Mouse (Mus musculus) WW6 (cell line): ENCODE results near the gene Bbs12.

ENCODE experiments used
- DNase-seq: peaks from one replicate; pipeline ENCODE4 v3.0.0-alpha.2; 2013; ENCODE audit warnings: low read depth, low spot score

Bbs12 gene

DNA sequence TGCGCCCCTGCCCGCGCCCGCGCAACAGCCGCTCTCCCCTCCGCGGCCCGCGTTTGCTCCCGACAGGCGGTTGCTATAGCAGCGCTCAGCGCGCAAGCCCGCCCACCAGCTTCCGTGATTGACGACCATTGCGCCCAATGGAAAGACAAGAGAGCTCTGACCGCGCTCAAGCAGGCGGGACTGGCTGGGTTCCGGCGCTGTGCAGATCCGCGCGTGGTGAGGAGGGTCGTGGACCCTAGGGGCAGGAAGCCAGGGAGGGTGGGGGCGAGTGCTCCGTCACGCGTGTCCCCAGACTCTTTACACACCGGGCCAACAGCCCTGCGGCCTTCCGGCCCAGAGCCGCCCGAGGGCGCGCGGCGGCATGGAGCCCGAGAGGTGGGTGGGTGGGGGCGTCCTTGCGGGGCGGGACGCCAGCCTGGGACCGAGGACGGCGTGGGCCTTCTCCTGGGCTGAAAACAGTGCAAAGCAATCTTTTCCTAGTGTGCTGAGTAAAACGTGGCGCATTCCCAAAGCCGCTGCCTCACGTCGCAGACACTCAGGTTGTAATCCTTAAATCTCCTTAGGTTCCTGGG lies at the start of gene Bbs12, which contains the start of gene Cetn4:
Gene Bbs12 (plus strand): TSS at position 185 of the 572 bp plus-strand sequence.
Gene Cetn4 (minus strand): TSS at position 339 of the 572 bp plus-strand sequence.
- DNase-seq: peak; percentile 77

DNA sequence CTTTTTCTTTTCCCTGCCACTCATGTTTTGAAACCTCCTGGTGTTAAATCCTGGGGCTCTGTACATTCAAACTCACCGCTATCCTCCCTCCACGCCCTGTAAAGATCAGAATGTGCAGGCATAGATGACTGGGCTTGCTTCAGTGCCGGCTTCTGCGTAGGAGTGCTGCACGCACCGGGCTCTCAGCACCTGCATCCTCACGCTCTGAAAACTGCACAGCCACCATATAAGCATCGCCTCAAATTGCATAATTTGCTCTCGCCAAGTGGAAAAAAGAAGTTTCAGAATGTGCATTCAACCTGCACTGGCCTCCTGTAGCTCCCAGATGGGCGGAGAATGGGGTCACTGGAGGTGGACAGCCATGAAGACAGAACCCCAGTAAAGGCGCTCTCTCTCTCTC lies 44.0 kb upstream of the Bbs12 start:
- DNase-seq: no peak

DNA sequence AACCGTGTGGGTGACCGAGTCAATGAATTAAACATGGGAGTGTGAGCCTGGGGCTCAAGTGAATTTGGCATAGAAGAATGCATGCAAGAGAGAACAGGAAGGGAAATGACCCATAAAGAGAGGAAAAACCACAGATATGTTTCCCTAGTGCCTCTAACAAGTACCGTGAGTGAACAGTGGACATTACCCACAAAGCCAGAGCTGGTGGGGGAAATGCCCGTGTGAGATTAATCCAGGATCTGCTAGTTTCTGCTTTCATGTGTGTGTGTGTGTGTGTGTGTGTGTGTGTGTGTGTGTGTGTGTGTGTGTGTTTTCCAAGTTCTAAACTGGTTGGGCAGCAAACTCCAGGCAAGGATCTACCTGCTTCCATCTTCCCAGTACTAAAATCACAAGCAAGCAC lies 42.4 kb upstream of the Bbs12 start:
- DNase-seq: no peak

DNA sequence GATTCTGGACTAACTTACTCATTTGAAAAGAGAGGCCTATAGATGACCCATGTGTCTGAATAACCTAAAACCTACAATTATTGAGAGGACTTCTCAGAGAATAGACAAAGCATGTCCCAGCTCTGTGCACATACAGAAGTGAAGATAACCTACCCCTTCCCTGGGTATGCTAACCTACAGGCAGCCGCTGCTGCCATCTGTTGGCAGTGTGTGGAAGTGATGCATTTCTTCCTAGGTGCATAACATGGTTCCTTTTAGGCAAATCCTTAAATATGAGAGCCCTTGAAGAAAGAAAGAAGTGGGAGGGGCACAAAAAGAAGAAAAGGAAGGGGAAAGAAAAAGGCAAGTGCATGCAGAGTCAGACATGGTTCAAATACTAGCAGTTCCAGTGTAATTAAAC lies 41.1 kb upstream of the Bbs12 start:
- DNase-seq: no peak

GRCm38 (mm10) chr3:37273092-37273491 lies 39.3 kb upstream of the Bbs12 start:
- DNase-seq: no peak

DNA sequence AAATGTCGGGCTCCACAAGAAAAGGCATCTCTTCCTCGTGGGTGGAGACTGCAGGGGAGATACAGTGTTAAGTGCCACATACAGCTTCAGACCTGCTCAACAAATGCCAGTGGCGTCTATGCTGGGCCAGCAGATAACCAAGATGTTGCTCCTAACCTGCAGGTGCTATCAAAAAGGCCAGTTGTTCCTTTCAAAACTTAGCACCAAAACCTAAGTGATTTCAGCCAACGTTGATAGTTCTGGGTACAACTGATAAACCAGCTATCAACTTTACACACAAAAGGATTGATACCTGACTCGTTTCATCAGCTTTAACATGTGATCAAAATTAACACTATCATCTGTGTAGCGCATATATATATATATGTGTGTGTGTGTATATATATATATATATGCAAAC lies 37.7 kb upstream of the Bbs12 start:
- no peak for DNase-seq

- DNase-seq: no peak
Observed at GRCm38 (mm10) chr3:37280221-37280620, 32.1 kb upstream of the Bbs12 start.

- DNase-seq: no peak
Observed at GRCm38 (mm10) chr3:37280871-37281270, 31.5 kb upstream of the Bbs12 start.

- DNase-seq: no peak
Observed at GRCm38 (mm10) chr3:37282299-37282922, 29.9 kb upstream of the Bbs12 start.

GRCm38 (mm10) chr3:37283234-37283633 lies 29.1 kb upstream of the Bbs12 start:
- no peak for DNase-seq

GRCm38 (mm10) chr3:37289237-37289636 lies 23.1 kb upstream of the Bbs12 start:
- DNase-seq: no peak

- DNase-seq: no peak
Observed at GRCm38 (mm10) chr3:37290881-37291541, 21.3 kb upstream of the Bbs12 start.

DNA sequence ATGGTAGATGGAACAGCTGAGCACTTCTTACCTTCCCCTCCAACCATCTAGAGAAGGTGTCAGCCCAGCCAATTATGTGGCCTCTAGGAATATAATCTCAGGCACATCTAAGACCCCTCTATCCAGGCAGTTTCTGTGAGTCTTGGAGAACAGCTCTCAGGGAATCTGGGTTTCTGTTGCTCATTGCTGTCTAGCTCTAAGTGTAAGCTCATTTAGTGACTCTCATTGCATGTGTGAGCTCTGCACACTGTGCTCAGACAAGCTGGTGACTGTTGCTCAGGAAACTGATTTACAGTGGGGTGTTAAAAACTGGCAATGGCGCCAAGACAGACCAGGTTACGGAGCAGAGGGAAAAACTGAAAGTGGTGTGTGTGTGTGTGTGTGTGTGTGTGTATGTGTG lies 20.4 kb upstream of the Bbs12 start:
- DNase-seq: no peak

GRCm38 (mm10) chr3:37292654-37293053 lies 19.7 kb upstream of the Bbs12 start:
- DNase-seq: no peak

GRCm38 (mm10) chr3:37299470-37299869 lies 12.9 kb upstream of the Bbs12 start:
- DNase-seq: no peak

GRCm38 (mm10) chr3:37302685-37303084 lies 9.7 kb upstream of the Bbs12 start:
- DNase-seq: peak; percentile 43

DNA sequence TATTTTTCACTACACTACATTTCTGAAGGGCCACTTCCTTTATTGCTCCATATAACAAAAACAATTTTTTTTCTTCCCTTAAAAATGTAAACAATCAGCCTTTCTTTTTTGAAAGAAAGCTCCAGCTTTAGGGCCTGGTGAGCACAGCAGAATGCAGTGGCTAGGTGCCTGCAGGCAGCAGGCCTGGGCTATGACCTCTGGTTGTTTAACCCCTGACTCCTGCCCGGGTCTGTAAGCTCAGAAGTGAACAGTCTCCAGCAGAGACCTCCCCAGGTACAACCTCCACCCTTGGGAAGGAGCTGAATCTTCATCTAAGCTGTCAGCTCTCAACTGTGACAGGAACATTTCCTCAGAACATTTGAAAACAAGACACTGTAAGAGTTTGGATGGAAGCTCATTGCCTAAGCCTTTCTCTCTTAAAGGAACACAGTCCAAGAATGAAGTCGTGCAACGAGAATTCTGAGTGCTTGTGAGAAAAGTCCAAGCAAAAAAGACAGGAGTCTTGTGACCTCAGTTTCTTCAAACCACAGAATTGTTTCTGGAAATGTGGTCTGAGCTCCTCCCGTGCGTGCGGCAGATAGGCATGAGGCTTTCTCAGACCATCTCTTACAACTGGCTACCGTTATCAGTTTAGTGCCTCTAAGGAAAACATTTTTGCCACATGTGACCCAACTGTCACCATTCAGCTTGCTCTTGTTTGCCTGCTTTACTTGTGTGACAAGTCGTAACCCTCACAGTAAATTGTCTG lies 8.8 kb upstream of the Bbs12 start:
- no peak for DNase-seq

GRCm38 (mm10) chr3:37311897-37312369 lies 421 bp upstream of the Bbs12 start:
- DNase-seq: no peak

DNA sequence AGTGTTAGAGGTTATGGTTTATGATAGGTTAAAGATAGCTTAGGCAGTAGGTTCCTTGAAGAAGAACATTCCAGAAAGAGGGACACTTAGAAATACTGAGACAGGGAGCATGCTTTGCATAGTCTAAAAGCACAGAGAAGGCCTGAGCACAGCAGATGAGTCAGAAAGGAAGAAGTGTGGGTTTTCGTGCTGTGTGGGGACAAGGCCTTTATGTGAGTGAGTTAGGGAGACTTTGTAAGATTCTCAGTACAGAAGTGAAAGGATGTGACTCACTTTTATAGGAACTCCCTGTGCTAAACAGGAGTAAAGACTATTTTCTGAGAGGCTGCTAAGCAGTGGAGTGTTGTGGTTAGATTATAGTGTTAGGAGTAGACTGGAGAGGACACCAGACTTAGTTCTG lies 1.0 kb downstream of the Bbs12 start:
- DNase-seq: no peak

GRCm38 (mm10) chr3:37316233-37316632 lies 3.9 kb downstream of the Bbs12 start:
- DNase-seq: no peak

DNA sequence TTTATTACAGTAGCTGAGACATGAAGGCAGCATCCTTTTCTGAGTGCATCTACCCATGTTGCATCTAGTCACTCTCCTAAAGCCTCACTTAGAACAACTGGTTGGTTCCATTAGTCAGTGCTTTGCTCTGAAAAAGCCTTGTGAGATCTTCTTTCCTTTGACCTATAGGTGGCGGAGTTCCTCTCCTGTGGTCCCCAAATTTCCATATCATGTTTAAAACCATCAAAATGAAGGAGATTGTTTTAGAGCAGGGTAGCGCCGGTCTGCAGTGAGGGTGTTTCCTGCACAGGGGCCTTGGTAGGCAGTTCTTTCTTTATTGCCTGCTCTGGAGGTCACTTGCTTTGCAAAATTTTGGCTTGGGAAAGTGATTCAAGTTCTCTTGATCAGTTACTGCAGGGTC lies 12.0 kb downstream of the Bbs12 start:
- DNase-seq: no peak
